Mouse (Mus musculus) lung, adult 2 months (tissue): ENCODE results near the gene Zfp811. TPM values are rescaled to one million over a fixed set of nuclear protein-coding genes. Genes with fewer than 3 reads are reported as not detected.
"Not testable (repeated sequence)": the region's sequence is repeated elsewhere in the genome, so short reads cannot be mapped to it uniquely, and the experiment has no call there.

Experiments
- DNase-seq: peaks from one replicate; pipeline ENCODE4 v3.0.0; 2022
- H3K4me1 ChIP-seq: fragments of 200-500 bp; 2 replicates; pipeline ENCODE4 v1.6.1; 2011; ENCODE audit warnings: low read length; ENCODE audit not compliant: control insufficient read depth, insufficient read depth
- H3K4me3 ChIP-seq: fragments of 200-500 bp; replicated peaks from 2 replicates; pipeline ENCODE3; 2011; ENCODE audit warnings: low read depth, mild to moderate bottlenecking, control low read depth, low read length; ENCODE audit errors: extremely low read depth
- CTCF ChIP-seq: fragments of 200-500 bp; IDR thresholded peaks from 2 replicates; pipeline ENCODE4 v1.5.1; 2011; ENCODE audit warnings: mild to moderate bottlenecking, low read length, control low read depth; ENCODE audit not compliant: insufficient read depth
- POLR2A ChIP-seq: fragments of 200-500 bp; IDR thresholded peaks from 2 replicates; pipeline ENCODE4 v1.6.1; 2011; ENCODE audit warnings: low read depth, mild to moderate bottlenecking, control low read depth, low read length, borderline replicate concordance; ENCODE audit errors: extremely low read depth
- WGBS: fragments of 180-500 bp; shearing (Covaris S2); methylation state at CpG from one replicate; pipeline ENCODE4 v1.1.7; 2018; 5-methylcytosine and 5-hydroxymethylcytosine counted together
- polyA plus RNA-seq: library from polyadenylated mRNA; depleted of rRNA; stranded (reverse); fragments of >200 nt; gene quantifications from 2 replicates; pipeline ENCODE4 v1.2.3, GENCODE M21; 2012; rRNA removed

Zfp811 gene
- 0.06 TPM in 1 of 2 replicates, not detected in the other for polyA plus RNA-seq

DNA sequence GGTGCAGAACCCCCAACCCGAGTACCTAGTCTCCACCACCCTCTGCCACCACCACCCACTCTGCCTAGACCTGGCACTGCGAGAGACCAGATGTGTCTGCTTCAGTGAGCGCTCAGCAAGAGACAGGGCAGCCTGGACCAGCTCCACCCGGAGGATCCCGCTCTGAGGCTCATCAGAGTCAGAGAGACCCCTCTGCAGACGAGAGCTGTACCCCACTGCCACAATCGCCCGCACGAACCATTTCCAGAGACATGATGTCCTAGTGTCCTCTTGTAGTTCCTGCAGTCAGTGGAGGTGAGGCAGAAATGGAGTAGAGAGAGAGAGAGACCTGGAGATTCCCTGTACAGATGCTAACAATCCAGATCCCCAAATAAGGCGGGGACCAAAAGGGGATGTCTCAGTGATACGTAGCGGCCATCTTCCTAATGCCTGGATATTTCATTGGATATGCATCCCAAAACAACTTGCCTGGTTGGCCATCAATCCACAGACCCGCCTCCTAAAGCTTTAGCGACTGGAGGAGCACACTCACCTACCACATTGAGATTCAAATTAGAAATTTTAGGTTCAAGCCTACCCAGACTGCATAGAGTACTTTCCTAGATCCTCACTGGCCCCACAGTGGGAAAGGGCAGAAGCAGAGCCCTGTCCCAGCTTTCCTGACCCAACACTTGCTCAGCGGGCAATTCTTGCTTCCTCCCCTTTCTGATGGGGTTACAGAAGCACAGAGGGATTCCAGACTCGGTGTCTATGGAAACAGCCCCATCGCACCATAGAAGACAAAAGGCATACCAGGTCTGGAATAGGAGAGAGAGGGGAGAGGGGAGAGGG is at the start of gene Zfp811:
TSS of gene Zfp811 (minus strand) at position 388 of the 831 bp plus-strand sequence.
- 7% methylated on average over 17 of the region's 17 CpGs for WGBS
- no peak for TF ChIP-seq POLR2A
- Histone ChIP-seq H3K4me1 (no peaks in the 10 kb centered on the region; the same call in 1 of the 2 replicates), H3K4me3 (no peak within 1 kb of the TSS)
- DNase-seq, result no peak

DNA sequence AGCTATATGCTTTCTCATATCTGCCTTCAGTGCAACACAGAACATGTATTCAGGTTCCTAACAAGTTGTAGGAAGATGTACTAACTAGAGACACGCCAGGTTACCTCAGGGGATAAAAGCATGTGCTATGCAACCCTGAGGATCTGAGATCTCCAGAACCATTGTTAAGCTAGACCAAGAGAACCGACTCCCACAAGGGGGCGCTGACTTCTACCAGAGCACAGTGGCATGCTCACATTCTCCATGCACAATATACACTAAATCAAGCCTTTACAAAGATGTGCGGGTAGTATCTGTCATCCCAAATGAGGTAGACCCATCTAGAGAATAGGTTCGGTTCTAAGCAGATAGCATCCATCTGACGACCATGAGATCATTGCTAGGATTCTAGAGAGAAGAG is 47.0 kb upstream of the Zfp811 start:
- H3K4me1 ChIP-seq, H3K4me3 ChIP-seq, DNase-seq: not testable (repeated sequence)
- 54% methylated on average over 4 of the region's 6 CpGs for WGBS

GRCm38 (mm10) chr17:32851581-32851980 is 41.9 kb upstream of the Zfp811 start:
- WGBS, result 62% methylated on average over 7 of the region's 7 CpGs
- TF ChIP-seq POLR2A, result no peak
- no peak for TF ChIP-seq CTCF
- H3K4me3 ChIP-seq, result no peak overlapping the region
- no peak for DNase-seq
- H3K4me1 ChIP-seq, result no peaks in the 10 kb centered on the region

- DNase-seq, result no peak
- TF ChIP-seq CTCF, result no peak
- Histone ChIP-seq H3K4me1 (no peaks in the 10 kb centered on the region), H3K4me3 (no peak overlapping the region)
- 81% methylated on average over 2 of the region's 2 CpGs for WGBS
These were observed 31.7 kb upstream of the Zfp811 start for GRCm38 (mm10) chr17:32841388-32841787.

GRCm38 (mm10) chr17:32839083-32839802 is 29.5 kb upstream of the Zfp811 start:
- H3K4me3 ChIP-seq, result no peak overlapping the region
- TF ChIP-seq CTCF, result no peak
- no peak for TF ChIP-seq POLR2A
- no peak for DNase-seq
- H3K4me1 ChIP-seq, result no peaks in the 10 kb centered on the region
- WGBS, result 22% methylated on average over 15 of the region's 15 CpGs

- 30% methylated on average over 3 of the region's 3 CpGs for WGBS
- no peak overlapping the region for H3K4me3 ChIP-seq
- DNase-seq, result no peak
- H3K4me1 ChIP-seq, result peaks cover 5% of the 10 kb centered on the region; the same call in 1 of the 2 replicates
- no peak for TF ChIP-seq CTCF
- TF ChIP-seq POLR2A, result no peak
These were observed 20.7 kb upstream of the Zfp811 start for GRCm38 (mm10) chr17:32830418-32830782.

GRCm38 (mm10) chr17:32829540-32830417 is 20.0 kb upstream of the Zfp811 start, which contains the start of gene Zfp799:
Gene Zfp799 (minus strand): TSS chr17:32830261.
- 2% methylated on average over 35 of the region's 35 CpGs for WGBS

DNA sequence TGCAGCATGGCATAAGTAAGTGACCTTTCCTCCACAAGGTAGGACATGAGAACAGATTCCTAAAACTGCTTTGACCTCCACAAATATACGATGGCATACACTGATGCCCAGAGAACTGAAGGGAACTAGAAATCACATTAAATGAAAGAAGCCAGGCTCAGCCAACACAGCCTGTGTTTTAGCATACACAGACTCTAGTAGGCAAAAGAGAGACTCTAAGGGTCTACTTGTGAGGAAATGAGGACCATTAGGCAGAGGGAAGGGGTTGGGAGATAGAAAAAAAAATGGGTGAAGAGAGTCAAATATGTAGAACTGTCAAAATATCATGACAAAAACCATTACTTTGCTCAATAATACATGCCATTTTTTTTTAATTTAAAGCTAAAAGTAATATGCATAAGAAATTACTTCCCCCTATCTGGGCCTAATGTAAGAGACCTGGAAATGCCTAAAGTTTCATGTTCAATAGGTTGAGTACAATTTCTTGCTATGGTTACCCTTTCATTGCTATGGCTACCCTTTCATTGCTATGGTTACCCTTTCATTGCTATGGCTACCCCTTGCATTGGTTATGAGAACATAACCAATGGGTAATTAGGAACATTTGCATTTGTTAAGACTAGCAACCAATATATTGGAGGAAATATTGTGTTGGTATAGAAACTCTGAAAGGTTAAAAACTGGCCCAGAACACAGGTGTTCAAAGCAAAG is 6.5 kb upstream of the Zfp811 start:
- 94% methylated on average over 1 of the region's 1 CpGs for WGBS
- no peak for DNase-seq
- Histone ChIP-seq H3K4me1 (no peaks in the 10 kb centered on the region), H3K4me3 (no peak overlapping the region)
- TF ChIP-seq CTCF, result no peak
- TF ChIP-seq POLR2A, result no peak

More at GRCm38 (mm10) chr17:32829540-32830417, 20.0 kb upstream of the Zfp811 start, which contains the start of gene Zfp799:
- peaks cover 5% of the 10 kb centered on the region; the same call in 1 of the 2 replicates for H3K4me1 ChIP-seq
- peak; percentile 71 for DNase-seq
- peak within 1 kb of the TSS; percentile 77 for H3K4me3 ChIP-seq
- TF ChIP-seq CTCF (no peak), POLR2A (peak; percentile 61; the same call in 1 of the 2 replicates)

- 79% methylated on average over 7 of the region's 7 CpGs for whole genome bisulfite sequencing
- no peak overlapping the region for H3K4me3 ChIP-seq
- TF ChIP-seq POLR2A, result no peak
- no peak for TF ChIP-seq CTCF
- DNase-seq, result no peak
- H3K4me1 ChIP-seq, result no peaks in the 10 kb centered on the region
These were observed 4.4 kb upstream of the Zfp811 start for GRCm38 (mm10) chr17:32814136-32814535.
